Mouse (Mus musculus) left cerebral cortex, adult 11 months (tissue): ENCODE results near the gene Il6.
A peak's percentile ranks its signal among the peaks of the same experiment; 100 is the strongest.
"Not testable (repeated sequence)": the region's sequence is repeated elsewhere in the genome, so short reads cannot be mapped to it uniquely, and the experiment has no call there.

Source experiments
- DNase-seq: peaks from one replicate; pipeline ENCODE4 v3.0.0; 2022; ENCODE audit warnings: low spot score

Il6 gene

DNA sequence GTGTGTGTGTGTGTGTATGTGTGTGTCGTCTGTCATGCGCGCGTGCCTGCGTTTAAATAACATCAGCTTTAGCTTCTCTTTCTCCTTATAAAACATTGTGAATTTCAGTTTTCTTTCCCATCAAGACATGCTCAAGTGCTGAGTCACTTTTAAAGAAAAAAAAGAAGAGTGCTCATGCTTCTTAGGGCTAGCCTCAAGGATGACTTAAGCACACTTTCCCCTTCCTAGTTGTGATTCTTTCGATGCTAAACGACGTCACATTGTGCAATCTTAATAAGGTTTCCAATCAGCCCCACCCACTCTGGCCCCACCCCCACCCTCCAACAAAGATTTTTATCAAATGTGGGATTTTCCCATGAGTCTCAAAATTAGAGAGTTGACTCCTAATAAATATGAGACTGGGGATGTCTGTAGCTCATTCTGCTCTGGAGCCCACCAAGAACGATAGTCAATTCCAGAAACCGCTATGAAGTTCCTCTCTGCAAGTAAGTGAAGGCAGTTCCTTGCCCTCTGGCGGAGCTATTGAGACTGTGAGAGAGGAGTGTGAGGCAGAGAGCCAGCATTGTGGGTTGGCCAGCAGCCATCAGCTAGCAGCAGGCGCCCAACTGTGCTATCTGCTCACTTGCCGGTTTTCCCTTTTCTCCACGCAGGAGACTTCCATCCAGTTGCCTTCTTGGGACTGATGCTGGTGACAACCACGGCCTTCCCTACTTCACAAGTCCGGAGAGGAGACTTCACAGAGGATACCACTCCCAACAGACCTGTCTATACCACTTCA lies at the start of gene Il6:
Il6 (plus strand) TSS at position 389 of the 778 bp plus-strand sequence.
- DNase-seq, result peak; percentile 65

DNA sequence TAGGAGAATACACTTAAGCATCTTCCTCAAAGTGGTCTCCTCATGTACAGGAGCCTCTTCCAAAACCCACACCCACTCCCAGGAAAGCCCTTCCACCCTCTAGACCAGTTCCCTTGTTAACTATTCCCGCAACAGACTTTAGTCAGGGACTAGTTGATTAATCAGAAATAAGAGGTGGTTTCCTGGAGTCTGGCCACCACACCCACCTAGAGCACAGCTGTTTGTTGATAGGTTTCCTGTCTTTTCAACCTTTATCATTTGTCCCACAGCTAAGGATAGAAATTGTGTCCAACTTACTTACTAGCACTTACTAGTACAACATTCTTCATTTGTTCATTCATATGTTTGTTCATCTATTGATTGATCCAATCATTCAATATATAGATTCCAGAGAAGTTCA lies 49.4 kb upstream of the Il6 start:
- no peak for DNase-seq

DNA sequence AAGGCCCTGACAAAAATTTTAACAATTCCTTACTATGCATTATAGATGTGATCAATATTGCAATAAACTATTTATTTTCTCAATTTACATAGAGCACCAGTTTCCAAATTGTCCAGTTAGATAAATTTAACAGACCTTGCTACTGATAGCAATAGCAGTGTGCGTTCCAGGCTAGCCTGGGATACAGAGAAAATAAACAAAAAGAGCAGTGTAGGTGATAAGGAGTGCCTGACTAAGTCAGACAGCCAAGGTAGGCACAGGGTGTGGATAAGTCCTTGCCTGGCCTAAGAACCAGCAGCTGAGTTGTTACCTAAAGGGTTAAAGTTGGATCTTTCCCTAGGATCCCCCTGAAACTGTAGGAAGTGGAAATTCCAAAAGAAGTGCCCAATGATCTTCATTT lies 42.7 kb upstream of the Il6 start:
- no peak for DNase-seq

DNA sequence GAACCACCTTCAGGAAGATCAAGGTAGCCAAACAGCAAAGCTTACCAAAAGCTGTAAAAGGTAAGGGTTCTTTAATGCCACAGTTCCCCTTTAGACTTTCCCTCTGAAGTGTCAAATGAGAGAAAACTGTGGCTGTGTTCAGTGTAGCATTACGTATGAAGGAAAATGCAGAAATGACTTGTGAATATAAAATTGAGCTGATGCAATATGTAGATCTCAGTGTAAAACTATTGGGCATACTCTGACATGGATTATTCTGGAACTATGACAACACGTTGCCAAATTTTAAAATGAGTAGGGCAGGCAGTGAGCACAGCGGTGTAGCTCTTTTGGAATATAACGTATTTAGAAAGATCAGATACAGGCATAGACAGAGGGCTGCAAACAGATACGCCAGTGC lies 40.1 kb upstream of the Il6 start:
- no peak for DNase-seq

DNA sequence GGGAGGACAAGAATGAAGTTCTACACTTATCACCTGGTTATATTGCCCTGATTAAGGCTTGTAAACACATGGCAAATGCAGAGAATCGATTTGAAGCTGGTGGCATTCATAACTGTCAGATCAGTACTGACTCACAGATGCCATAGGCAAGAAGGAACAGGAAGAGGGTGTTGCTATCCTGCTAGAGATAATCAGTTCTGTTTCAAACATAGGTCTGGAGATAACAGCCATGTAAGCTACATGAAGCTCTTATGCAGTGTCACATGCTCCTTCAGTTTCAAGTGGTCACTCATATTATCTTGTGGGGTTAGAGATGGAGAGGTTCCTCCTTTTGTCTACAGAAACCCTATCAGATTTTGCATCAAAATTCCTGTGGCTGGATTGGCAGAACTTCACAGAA lies 39.4 kb upstream of the Il6 start:
- DNase-seq, result no peak

DNA sequence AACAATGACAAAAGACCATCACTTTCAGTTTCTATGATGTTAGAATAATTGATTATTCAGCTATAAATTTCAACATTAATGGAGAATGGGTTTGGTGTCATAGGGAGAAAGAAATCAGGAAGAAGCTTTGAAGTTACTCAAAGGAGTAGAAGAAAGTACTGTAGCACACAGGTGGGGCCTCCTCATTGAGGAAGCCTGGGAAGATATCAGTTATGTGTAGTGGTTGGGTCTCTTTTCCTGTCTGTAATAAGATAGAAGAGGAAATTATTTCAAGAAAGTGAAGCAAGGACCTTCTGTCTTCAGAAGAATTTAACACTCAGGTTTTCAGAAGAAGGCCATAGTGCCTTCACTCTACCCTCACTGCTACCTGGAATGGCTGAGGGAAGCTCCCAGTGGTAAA lies 38.8 kb upstream of the Il6 start:
- DNase-seq, result no peak

DNA sequence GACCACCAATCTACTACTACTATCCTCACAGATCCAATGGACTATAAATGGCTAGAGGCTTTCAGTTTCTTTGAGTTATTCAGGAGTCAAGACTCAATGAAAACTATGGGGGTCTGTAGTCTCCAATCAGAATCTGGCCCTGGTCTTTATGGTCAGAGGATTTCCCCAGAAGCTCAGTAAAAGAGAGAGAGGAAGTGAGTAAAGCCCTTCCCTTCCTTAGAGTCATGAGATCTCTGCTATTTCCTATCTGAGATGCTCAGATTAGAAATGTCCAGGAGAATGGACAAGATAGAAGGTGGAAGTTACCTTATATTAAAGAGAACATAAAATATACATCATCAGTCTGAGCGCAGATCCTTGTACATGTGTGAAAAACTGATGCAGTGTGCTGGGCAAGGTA lies 19.3 kb upstream of the Il6 start:
- DNase-seq, result no peak

DNA sequence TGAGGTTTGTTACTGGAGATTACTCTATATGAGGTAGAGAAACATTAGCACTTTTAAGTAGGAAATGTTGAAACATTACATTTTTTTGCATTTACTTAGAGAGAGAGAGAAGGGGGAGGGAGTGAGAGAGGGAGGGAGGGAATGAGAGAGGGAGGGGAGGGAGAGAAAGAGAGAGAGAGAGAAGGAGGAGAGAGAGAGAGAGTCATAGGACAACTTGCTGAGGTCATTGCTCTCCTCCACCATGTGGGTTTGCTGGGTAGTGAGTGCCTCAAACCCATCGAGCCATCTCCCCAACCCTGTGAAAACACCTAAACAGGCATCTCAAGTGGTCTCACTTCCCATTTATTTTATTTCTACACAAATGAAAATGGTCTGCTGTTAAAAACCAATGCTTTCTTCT lies 18.6 kb upstream of the Il6 start:
- no peak for DNase-seq

DNA sequence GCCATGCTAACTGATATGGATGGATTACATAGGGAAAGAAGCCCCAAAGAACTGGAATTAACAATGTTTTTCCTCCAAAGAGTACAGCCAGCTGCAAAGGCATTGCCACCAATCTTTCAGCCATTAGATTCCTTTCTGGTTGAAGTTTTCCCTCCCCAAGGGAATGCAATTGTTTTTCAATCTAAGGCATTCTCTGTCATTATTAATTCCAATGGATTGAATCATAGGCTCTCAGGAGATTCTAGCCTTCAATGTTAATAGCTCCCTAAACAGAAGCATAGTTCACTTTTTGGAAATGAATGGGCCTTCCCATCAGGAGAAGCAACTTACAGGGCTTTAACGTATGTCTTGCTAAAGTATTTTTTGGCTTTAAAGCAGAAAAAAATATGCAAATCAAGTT lies 15.6 kb upstream of the Il6 start:
- DNase-seq, result no peak

DNA sequence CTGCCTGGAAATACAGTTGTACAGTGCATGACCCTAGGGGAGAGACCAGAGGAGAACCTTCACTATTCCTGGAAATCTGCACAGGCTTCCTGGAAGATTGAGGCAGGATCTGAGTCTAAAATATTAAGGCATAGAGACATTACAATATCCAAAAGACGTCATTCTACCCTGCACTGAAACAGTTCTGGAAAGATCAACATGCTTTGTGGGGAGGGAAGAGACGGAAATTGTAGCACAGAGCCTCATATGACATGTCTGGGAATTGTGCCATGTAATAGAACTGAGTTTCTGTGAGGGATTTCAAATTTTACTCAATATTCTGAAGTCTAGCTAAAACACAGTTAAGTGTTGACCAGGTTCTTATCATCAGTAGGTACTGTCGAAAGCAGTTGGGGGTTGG lies 12.0 kb upstream of the Il6 start:
- DNase-seq, result no peak

DNA sequence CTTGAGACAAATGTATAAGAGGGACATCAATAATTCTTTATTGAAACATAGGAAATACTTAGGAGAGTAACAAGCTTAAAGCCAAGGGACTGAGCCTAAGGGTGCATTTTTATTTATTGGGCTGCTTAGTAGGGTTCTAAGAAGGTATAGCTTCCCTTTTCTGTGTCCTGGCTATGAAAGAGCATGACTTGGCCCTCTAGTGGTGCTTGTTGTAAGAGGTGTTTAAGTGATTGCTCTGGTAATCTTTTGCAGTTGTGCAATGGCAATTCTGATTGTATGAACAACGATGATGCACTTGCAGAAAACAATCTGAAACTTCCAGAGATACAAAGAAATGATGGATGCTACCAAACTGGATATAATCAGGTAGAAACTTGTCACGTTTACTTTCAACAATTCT lies 1.7 kb downstream of the Il6 start:
- no peak for DNase-seq

DNA sequence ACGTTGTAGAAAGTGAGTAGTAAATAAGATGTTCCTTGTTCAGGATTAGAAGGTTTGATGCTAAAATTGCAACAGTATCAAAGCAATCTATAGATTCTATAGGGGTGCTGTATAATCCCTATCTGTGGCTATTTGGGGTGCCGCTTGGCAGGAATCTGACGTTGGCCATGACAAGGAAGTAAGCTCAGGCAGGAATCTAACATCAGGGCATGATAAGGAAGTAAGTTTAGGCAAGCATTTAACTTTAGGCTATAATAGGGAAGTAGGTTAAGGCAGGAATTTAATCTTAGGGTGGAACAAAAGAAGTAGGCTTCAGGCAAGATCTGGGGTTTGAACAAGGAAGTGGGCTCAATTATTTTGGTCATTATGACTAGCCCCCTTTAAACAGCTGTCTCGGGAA lies 22.9 kb downstream of the Il6 start:
- DNase-seq, result not testable (repeated sequence)

DNA sequence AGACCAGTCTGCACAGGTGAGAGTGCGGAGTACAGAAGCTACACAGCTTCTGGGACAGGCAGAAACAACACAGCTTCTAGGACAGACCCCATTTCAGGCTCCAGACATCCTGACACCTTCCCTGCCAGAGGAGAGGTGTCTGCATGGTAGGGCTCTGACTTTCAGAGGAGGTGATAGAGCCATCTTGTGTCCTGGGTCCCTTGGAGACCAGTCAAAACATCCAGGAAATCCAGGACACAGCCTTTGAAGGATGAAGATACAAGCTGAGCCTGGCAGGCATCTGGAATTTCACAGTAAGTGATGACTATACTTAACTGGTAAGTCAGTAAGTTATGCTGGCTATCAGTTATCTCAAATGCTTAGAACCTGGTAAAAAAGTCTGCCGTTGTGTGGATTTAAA lies 24.2 kb downstream of the Il6 start:
- not testable (repeated sequence) for DNase-seq

DNA sequence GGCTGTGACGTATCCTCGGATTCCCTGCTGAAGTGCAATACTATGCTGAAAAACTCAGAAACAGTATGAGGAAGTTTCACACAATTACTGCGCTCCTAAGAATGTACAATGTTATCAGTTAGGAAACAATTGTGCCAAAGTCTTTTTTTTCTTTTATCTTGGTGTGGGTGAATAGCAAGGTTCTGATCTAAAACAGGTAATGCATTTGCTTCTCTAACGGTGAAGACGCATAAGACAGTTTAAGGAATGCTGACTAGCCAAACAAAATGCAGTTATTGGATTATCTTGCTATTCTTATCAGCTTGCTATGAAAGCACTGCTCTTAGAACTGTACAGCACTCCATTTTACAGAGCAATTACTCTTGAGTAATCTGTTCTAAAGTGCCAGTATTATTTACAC lies 26.4 kb downstream of the Il6 start:
- DNase-seq, result not testable (repeated sequence)

DNA sequence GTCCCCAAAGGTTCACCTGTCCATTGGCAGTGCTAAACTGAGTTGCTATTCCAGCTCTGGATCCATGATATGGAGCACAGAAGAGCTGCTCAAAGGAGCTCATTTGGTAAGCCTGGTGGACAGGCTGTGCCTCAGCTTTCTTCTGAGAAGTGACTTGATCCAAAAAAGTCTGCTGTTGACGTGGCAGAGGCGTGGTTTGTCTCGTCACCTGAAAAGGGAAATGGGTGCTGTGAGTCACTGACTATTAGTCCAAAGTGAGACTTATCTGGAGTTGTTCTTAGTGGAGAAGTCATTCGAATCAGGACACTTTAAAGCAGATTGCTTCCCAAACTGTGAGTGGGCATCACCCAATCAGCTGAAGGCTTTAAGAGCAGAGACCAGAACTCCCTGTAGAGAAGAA lies 26.9 kb downstream of the Il6 start:
- not testable (repeated sequence) for DNase-seq

DNA sequence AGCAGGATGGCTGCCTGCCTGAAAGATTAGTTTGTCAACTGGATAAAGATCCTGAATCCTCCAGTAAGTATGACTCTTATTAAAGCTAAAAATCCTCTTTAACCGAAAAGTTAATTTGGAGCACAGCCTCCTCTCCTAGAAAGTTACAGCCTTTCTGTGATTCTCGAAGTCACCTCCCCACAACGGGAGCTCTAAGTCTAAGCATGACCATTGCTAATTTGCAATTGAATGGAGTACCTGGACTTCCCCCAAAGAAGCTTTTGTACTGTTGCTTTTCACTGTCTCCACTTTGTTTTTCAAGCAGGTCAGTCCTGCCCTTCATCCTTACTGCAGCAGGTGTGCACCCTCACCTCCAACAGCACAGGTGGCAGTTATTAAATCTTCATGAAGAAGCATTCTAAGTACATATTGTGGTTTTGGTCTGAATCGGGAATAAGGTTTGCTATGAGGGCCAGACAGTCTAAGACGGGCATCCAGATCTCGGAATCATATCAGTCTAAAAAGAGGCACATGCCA lies 45.4 kb downstream of the Il6 start:
- no peak for DNase-seq

DNA sequence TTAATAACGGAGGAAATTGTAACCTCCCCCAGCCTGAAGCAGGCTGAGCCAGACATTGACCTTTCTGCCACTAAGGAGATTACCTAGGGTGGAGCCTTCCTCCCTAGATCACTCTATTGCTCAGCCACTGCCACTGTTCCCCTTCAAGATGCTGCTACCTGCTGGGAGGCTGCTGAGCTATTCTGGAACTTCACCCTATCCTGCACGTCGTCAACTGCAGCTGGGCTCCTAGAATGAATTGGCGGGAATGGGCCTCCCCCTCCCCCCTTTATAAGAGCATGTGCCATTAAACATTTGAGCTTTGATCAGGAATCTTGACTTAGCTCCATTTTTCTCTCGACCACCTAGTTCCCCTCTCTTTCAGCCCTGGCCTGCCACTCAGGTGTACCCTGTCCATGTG lies 46.7 kb downstream of the Il6 start:
- DNase-seq, result not testable (repeated sequence)

DNA sequence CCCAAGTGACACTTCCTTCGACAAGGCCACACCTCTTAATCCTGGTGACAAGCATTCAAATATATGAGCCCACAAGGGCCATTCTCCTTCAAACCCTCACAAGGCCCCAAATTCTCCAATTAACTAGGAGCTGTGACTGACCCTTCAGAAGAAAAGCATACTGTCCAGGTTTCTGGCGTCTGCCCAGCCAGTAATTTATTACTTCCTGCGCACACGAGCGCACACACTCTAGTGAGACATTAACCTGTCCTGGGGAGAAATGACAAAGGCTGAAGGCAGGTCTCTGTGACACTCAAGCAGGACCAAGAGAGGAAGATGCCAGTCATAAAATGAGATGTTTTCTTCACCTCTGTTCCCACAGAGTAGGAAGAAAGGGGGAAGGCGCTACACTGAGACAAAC lies 54.8 kb downstream of the Il6 start:
- no peak for DNase-seq
